Mouse (Mus musculus): ENCODE measurements around the gene Stk25.

DNA sequence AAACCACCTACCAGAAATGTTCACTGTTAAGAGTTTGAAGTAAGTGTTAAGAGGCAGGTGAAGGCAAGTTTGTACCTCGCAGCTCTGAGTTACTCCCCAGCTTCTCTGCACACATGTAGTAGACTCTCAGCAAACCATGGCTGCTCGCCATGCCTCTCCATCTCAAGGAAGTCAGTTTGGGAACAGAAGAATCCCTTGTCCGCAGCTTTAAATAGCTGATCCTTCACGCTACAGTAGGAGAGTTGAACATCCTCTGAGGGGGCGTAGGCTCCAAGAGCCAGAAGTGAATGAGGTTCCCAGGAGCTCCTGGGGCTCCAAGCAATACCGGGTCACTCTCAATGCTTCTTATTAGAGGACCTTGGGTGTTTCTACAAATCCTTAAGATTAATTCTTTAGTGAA, 62.5 kb downstream of the Stk25 start:
- no peak for TF ChIP-seq CTCF (IDR thresholded peaks at IDR 0.05; ENCODE audit: low read depth)
- TF ChIP-seq EP300 (IDR thresholded peaks at IDR 0.05; ENCODE audit: low read depth), result no peak

Data from liver, embryonic 14.5 days (tissue).